Mouse (Mus musculus) liver, embryonic 11.5 days (tissue): ENCODE results near the gene Tbce. TPM values are rescaled to one million over a fixed set of nuclear protein-coding genes. Genes with fewer than 3 reads are reported as not detected.
A peak's percentile ranks its signal among the peaks of the same experiment; 100 is the strongest.
"Not testable (repeated sequence)": the region's sequence is repeated elsewhere in the genome, so short reads cannot be mapped to it uniquely, and the experiment has no call there.

Experiments used
- ATAC-seq: fragments of 200-750 bp; cut with Nextera tagmentation; replicated peaks from 2 replicates; pipeline ENCODE4 v1.8.0; 2017; ENCODE audit warnings: moderate number of reproducible peaks, mild to moderate bottlenecking, moderate TSS enrichment, moderate library complexity; ENCODE audit not compliant: low FRiP score
- DNase-seq: peaks from one replicate; pipeline ENCODE4 v3.0.0-alpha.2; 2017; ENCODE audit warnings: low spot score
- H3K27ac ChIP-seq: fragments of 300-500 bp; sonication (generic); 2 replicates; pipeline ENCODE4 v1.5.1; 2014; ENCODE audit warnings: mild to moderate bottlenecking, low read depth, low read length, control low read depth
- H3K27me3 ChIP-seq: fragments of 300-500 bp; sonication (generic); replicated peaks from 2 replicates; pipeline ENCODE4 v1.6.1; 2014; ENCODE audit warnings: low read length, mixed read lengths; ENCODE audit not compliant: control insufficient read depth, insufficient read depth
- H3K36me3 ChIP-seq: fragments of 300-500 bp; sonication (generic); 2 replicates; pipeline ENCODE4 v1.6.1; 2014; ENCODE audit warnings: mild to moderate bottlenecking, low read length, moderate library complexity, mixed read lengths; ENCODE audit not compliant: control insufficient read depth, insufficient read depth
- H3K4me1 ChIP-seq: fragments of 300-500 bp; sonication (generic); replicated peaks from 2 replicates; pipeline ENCODE4 v1.6.1; 2014; ENCODE audit warnings: low read length, mixed read lengths; ENCODE audit not compliant: control insufficient read depth, insufficient read depth
- H3K4me2 ChIP-seq: fragments of 300-500 bp; sonication (generic); 2 replicates; pipeline ENCODE4 v1.6.1; 2014; ENCODE audit warnings: mild to moderate bottlenecking, control low read depth, moderate library complexity
- H3K4me3 ChIP-seq: fragments of 300-500 bp; sonication (generic); 2 replicates; pipeline ENCODE4 v1.5.1; 2014; ENCODE audit warnings: low read depth, low read length, control low read depth
- H3K9ac ChIP-seq: fragments of 300-500 bp; sonication (generic); 2 replicates; pipeline ENCODE4 v1.6.1; 2014; ENCODE audit warnings: low read depth, low read length, control low read depth
- H3K9me3 ChIP-seq: fragments of 300-500 bp; sonication (generic); 2 replicates; pipeline ENCODE4 v1.6.1; 2016; ENCODE audit warnings: low read length, inconsistent platforms, mixed read lengths; ENCODE audit not compliant: control insufficient read depth
- WGBS: fragments of 180-500 bp; shearing (Covaris S2); extraction: QIAGEN DNeasy Blood & Tissue Kit; methylation state at CpG from one replicate; pipeline ENCODE4 v1.1.7; 2014; 5-methylcytosine and 5-hydroxymethylcytosine counted together
- polyA plus RNA-seq: library from polyadenylated mRNA; unstranded; fragments of >200 nt; fragmentation: Nextera tagmentation; extraction: Ambion mirVana; gene quantifications from 2 replicates; pipeline ENCODE4 v1.2.1, GENCODE M21; 2014

The Tbce gene
- polyA plus RNA-seq, 1 experiment from 2014 or later: 49.3 TPM

- no peak overlapping the region for H3K27ac ChIP-seq
- H3K4me3 ChIP-seq: no peak overlapping the region
- DNase-seq (no peak), ATAC-seq (no peak)
- H3K4me2 ChIP-seq: no peak overlapping the region
- no peaks in the 10 kb centered on the region for H3K27me3 ChIP-seq
- 92% methylated on average over 6 of the region's 6 CpGs for WGBS
- peaks cover 10% of the 10 kb centered on the region for H3K36me3 ChIP-seq
- H3K9me3 ChIP-seq: no peaks in the 10 kb centered on the region
- peaks cover 3% of the 10 kb centered on the region; the same call in 1 of the 2 replicates for H3K4me1 ChIP-seq
- no peak overlapping the region for H3K9ac ChIP-seq
Observed at GRCm38 (mm10) chr13:14025554-14025953, 13.9 kb downstream of the Tbce start.

GRCm38 (mm10) chr13:14021417-14021816, 18.0 kb downstream of the Tbce start:
- H3K9ac ChIP-seq, H3K27me3 ChIP-seq, H3K4me2 ChIP-seq, H3K9me3 ChIP-seq, H3K27ac ChIP-seq, DNase-seq, H3K36me3 ChIP-seq, H3K4me3 ChIP-seq: not testable (repeated sequence)
- 10% methylated on average over 6 of the region's 12 CpGs for WGBS
- peaks cover 15% of the 10 kb centered on the region; the same call in 1 of the 2 replicates for H3K4me1 ChIP-seq
- peak; percentile 56; the same call in 1 of the 2 replicates for ATAC-seq

GRCm38 (mm10) chr13:14018852-14019251, 20.6 kb downstream of the Tbce start:
- Histone ChIP-seq H3K4me3 (no peak overlapping the region), H3K4me1 (peaks cover 15% of the 10 kb centered on the region; the same call in 1 of the 2 replicates), H3K27me3 (no peaks in the 10 kb centered on the region), H3K9me3 (no peaks in the 10 kb centered on the region), H3K9ac (no peak overlapping the region), H3K4me2 (no peak overlapping the region; the same call in 1 of the 2 replicates), H3K36me3 (peaks cover 7% of the 10 kb centered on the region), H3K27ac (peak overlapping the region; percentile 67)
- ATAC-seq (no peak; the same call in 1 of the 2 replicates), DNase-seq (no peak)
- WGBS: 80% methylated on average over 3 of the region's 3 CpGs

GRCm38 (mm10) chr13:14018283-14018682, 21.2 kb downstream of the Tbce start:
- Histone ChIP-seq H3K27ac (peak overlapping the region; percentile 67), H3K9ac (no peak overlapping the region), H3K36me3 (peaks cover 9% of the 10 kb centered on the region), H3K27me3 (no peaks in the 10 kb centered on the region), H3K4me3 (no peak overlapping the region), H3K4me2 (peak overlapping the region; percentile 37), H3K9me3 (no peaks in the 10 kb centered on the region), H3K4me1 (peaks cover 15% of the 10 kb centered on the region; the same call in 1 of the 2 replicates)
- ATAC-seq (peak; percentile 91), DNase-seq (no peak)

GRCm38 (mm10) chr13:14015609-14016008, 23.8 kb downstream of the Tbce start:
- H3K36me3 ChIP-seq: peaks cover 11% of the 10 kb centered on the region
- no peak overlapping the region for H3K4me3 ChIP-seq
- no peak overlapping the region for H3K4me2 ChIP-seq
- ATAC-seq: no peak
- no peak overlapping the region for H3K27ac ChIP-seq
- peaks cover 18% of the 10 kb centered on the region for H3K4me1 ChIP-seq
- H3K9ac ChIP-seq: no peak overlapping the region
- H3K27me3 ChIP-seq: no peaks in the 10 kb centered on the region
- 90% methylated on average over 6 of the region's 6 CpGs for WGBS
- no peak for DNase-seq
- no peaks in the 10 kb centered on the region for H3K9me3 ChIP-seq

- 91% methylated on average over 4 of the region's 4 CpGs for WGBS
- no peak overlapping the region for H3K4me3 ChIP-seq
- no peak overlapping the region for H3K27ac ChIP-seq
- no peak overlapping the region for H3K4me2 ChIP-seq
- H3K9me3 ChIP-seq: no peaks in the 10 kb centered on the region
- peaks cover 11% of the 10 kb centered on the region for H3K36me3 ChIP-seq
- peaks cover 16% of the 10 kb centered on the region for H3K4me1 ChIP-seq
- H3K9ac ChIP-seq: no peak overlapping the region
- ATAC-seq: no peak
- no peaks in the 10 kb centered on the region for H3K27me3 ChIP-seq
- DNase-seq: no peak
Observed at GRCm38 (mm10) chr13:14014540-14014939, 24.9 kb downstream of the Tbce start.

- Histone ChIP-seq H3K9me3 (no peaks in the 10 kb centered on the region), H3K4me1 (peaks cover 11% of the 10 kb centered on the region), H3K27ac (no peak overlapping the region), H3K4me3 (no peak overlapping the region), H3K4me2 (no peak overlapping the region), H3K9ac (no peak overlapping the region), H3K36me3 (peaks cover 11% of the 10 kb centered on the region), H3K27me3 (no peaks in the 10 kb centered on the region)
- no peak for DNase-seq
- no peak for ATAC-seq
- WGBS: 92% methylated on average over 2 of the region's 2 CpGs
Observed at GRCm38 (mm10) chr13:14014001-14014400, 25.4 kb downstream of the Tbce start.

- Histone ChIP-seq H3K36me3 (peaks cover 12% of the 10 kb centered on the region), H3K27me3 (no peaks in the 10 kb centered on the region), H3K27ac (no peak overlapping the region), H3K4me1 (peaks cover 3% of the 10 kb centered on the region), H3K4me2 (no peak overlapping the region), H3K9me3 (no peaks in the 10 kb centered on the region), H3K4me3 (no peak overlapping the region), H3K9ac (no peak overlapping the region)
- ATAC-seq (peak; percentile 27; the same call in 1 of the 2 replicates), DNase-seq (no peak)
- WGBS: 94% methylated on average over 4 of the region's 4 CpGs
Observed at GRCm38 (mm10) chr13:14011454-14011995, 27.9 kb downstream of the Tbce start.

- H3K4me2 ChIP-seq: no peak overlapping the region
- no peak for DNase-seq
- ATAC-seq: no peak
- no peaks in the 10 kb centered on the region for H3K9me3 ChIP-seq
- 75% methylated on average over 2 of the region's 2 CpGs for WGBS
- peaks cover 18% of the 10 kb centered on the region; the same call in 1 of the 2 replicates for H3K36me3 ChIP-seq
- H3K27ac ChIP-seq: no peak overlapping the region
- no peak overlapping the region for H3K4me3 ChIP-seq
- H3K4me1 ChIP-seq: no peaks in the 10 kb centered on the region
- H3K9ac ChIP-seq: no peak overlapping the region
- H3K27me3 ChIP-seq: no peaks in the 10 kb centered on the region
Observed at GRCm38 (mm10) chr13:14006056-14006455, 33.4 kb downstream of the Tbce start.
